Mouse (Mus musculus): ENCODE results near the gene Mettl7b. TPM values are rescaled to one million over a fixed set of nuclear protein-coding genes. Genes with fewer than 3 reads are reported as not detected.

Gene Mettl7b
- polyA plus RNA-seq, 1 experiment = not detected

GRCm38 (mm10) chr10:128964961-128965360, 4.2 kb upstream of the Mettl7b start:
- TF ChIP-seq GATA1 (IDR thresholded peaks at IDR 0.05; ENCODE audit: low read length) = no peak

- no peak for TF ChIP-seq GATA1 (IDR thresholded peaks at IDR 0.05; ENCODE audit: low read length)
Measured at GRCm38 (mm10) chr10:128960142-128960541, 646 bp downstream of the Mettl7b start.

GRCm38 (mm10) chr10:128958340-128958739, 2.4 kb downstream of the Mettl7b start:
- no peak for TF ChIP-seq GATA1 (IDR thresholded peaks at IDR 0.05; ENCODE audit: low read length)

GRCm38 (mm10) chr10:128950208-128950887, 10.4 kb downstream of the Mettl7b start:
- TF ChIP-seq GATA1 (IDR thresholded peaks at IDR 0.05; ENCODE audit: low read length) = no peak

GRCm38 (mm10) chr10:128947496-128947895, 13.3 kb downstream of the Mettl7b start:
- no peak for TF ChIP-seq GATA1 (IDR thresholded peaks at IDR 0.05; ENCODE audit: low read length)

- TF ChIP-seq GATA1 (IDR thresholded peaks at IDR 0.05; ENCODE audit: low read length) = no peak
Measured at GRCm38 (mm10) chr10:128945675-128946074, 15.1 kb downstream of the Mettl7b start.

- no peak for TF ChIP-seq GATA1 (IDR thresholded peaks at IDR 0.05; ENCODE audit: low read length)
Measured at GRCm38 (mm10) chr10:128940475-128941061, 20.2 kb downstream of the Mettl7b start.

GRCm38 (mm10) chr10:128938974-128939373, 21.8 kb downstream of the Mettl7b start:
- no peak for TF ChIP-seq GATA1 (IDR thresholded peaks at IDR 0.05; ENCODE audit: low read length)

- TF ChIP-seq GATA1 (IDR thresholded peaks at IDR 0.05; ENCODE audit: low read length) = no peak
Measured at GRCm38 (mm10) chr10:128938457-128938856, 22.3 kb downstream of the Mettl7b start.

- no peak for TF ChIP-seq GATA1 (IDR thresholded peaks at IDR 0.05; ENCODE audit: low read length)
Measured at GRCm38 (mm10) chr10:128937756-128938390, 22.9 kb downstream of the Mettl7b start.

- no peak for TF ChIP-seq GATA1 (IDR thresholded peaks at IDR 0.05; ENCODE audit: low read length)
Measured at GRCm38 (mm10) chr10:128935826-128936440, 24.9 kb downstream of the Mettl7b start.

GRCm38 (mm10) chr10:128934997-128935787, 25.6 kb downstream of the Mettl7b start:
- TF ChIP-seq GATA1 (IDR thresholded peaks at IDR 0.05; ENCODE audit: low read length) = no peak

GRCm38 (mm10) chr10:128933976-128934721, 26.6 kb downstream of the Mettl7b start:
- no peak for TF ChIP-seq GATA1 (IDR thresholded peaks at IDR 0.05; ENCODE audit: low read length)

GRCm38 (mm10) chr10:128933574-128933973, 27.2 kb downstream of the Mettl7b start, which contains the start of gene Itga7:
Itga7 (plus strand) TSS chr10:128933818.
- no peak for TF ChIP-seq GATA1 (IDR thresholded peaks at IDR 0.05; ENCODE audit: low read length)

- TF ChIP-seq GATA1 (IDR thresholded peaks at IDR 0.05; ENCODE audit: low read length) = no peak
Measured at GRCm38 (mm10) chr10:128931441-128931840, 29.3 kb downstream of the Mettl7b start.

Data from G1E-ER4 (cell line).